Mouse (Mus musculus): ENCODE data around the gene Nrxn3.

DNA sequence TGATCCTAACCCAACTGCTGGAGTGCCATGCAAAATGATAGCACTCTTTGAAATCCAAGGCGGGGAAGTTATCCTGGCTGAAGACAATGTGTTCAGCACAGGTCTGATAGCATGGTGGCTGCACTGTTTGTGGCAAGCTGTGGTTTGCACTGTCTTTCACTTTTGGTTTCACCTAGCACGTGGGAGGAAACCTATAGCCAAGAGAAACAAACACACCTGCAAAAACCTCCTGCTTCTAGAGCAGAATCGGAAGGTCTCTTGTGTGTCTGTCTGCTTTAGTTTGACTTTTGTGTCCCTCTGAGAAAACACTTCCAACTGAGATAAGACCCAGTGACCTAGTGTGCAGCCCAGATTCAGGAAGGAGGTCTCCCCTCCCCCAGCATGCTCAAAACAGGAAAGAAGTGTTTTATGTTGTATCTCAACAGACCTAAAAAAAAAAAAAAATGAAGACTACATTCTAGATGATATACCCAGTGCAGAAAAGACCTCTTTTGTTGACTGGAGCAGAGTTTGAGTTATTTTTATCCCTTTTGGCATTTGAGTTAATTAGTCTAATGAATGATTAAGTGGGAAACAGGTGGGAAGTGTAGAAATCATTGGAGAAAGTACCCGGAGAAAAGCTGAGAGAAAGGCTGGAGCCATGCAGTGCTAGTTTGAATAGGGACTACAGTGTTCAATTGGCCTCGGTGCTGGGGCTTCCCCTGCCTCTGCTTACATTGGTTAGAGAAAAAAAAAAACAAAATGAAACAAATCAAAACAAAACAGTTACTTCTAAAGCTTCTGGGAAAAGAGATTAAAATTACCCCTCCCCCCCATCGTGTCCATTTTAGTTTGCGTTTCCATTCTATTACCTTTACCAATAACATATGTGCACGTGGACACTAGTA lies 996.8 kb downstream of the Nrxn3 start:
- TF ChIP-seq CTCF (IDR thresholded peaks at IDR 0.05; ENCODE audit: low read depth) (no peak), EP300 (IDR thresholded peaks at IDR 0.05; ENCODE audit: low read depth) (no peak)

Measured in liver, postnatal 0 days (tissue).